Mouse (Mus musculus): ENCODE measurements around the gene Zfp229.
"Not testable (repeated sequence)": the region's sequence is repeated elsewhere in the genome, so short reads cannot be mapped to it uniquely, and the experiment has no call there.

DNA sequence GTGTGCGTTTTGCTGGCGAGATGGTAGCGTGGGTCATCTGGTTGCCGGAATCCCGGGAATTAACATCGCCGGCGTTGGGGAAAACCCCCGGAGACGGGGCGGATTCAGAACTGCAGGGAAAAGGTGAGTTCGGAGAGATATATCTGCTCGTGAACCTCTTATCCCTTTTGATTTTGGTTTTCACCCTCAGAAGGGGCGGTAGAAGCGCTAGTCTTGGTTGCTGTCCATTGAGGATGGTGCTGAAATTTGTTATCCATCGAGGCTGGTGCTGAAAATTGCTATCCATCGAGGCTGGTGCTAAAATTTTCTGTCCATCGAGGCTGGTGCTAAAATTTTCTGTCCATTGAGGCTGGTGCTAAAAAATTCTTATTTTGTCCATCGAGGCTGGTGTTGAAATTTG, 70.8 kb downstream of the Zfp229 start:
- TF ChIP-seq CTCF (IDR thresholded peaks at IDR 0.05; ENCODE audit: low read depth, low read length); POLR2A (IDR thresholded peaks at IDR 0.05; ENCODE audit: borderline replicate concordance, low read depth, low read length): not testable (repeated sequence)
